Mouse (Mus musculus) hindbrain, embryonic 16.5 days (tissue): Measurements from ENCODE around the gene Rasgrp2. TPM values are rescaled to one million over a fixed set of nuclear protein-coding genes. Genes with fewer than 3 reads are reported as not detected.

Experiments used
- ATAC-seq: fragments of 200-750 bp; cut with Nextera tagmentation; 2 replicates; pipeline ENCODE4 v1.8.0; 2017; ENCODE audit warnings: moderate TSS enrichment, moderate library complexity
- H3K27ac ChIP-seq: fragments of 300-500 bp; sonication (generic); 2 replicates; pipeline ENCODE4 v1.5.1; 2014; ENCODE audit warnings: low read depth, mild to moderate bottlenecking, control low read depth, low read length, moderate library complexity
- H3K27me3 ChIP-seq: fragments of 300-500 bp; sonication (generic); replicated peaks from 2 replicates; pipeline ENCODE4 v1.6.1; 2014; ENCODE audit warnings: low read length; ENCODE audit not compliant: control insufficient read depth, insufficient read depth
- H3K36me3 ChIP-seq: fragments of 300-500 bp; sonication (generic); 2 replicates; pipeline ENCODE4 v1.6.1; 2014; ENCODE audit warnings: mild to moderate bottlenecking, low read length, moderate library complexity, mixed read lengths; ENCODE audit not compliant: control insufficient read depth, insufficient read depth
- H3K4me1 ChIP-seq: fragments of 300-500 bp; sonication (generic); 2 replicates; pipeline ENCODE4 v1.6.1; 2014; ENCODE audit warnings: low read depth, low read length; ENCODE audit not compliant: control insufficient read depth, insufficient read depth
- H3K4me2 ChIP-seq: fragments of 300-500 bp; sonication (generic); 2 replicates; pipeline ENCODE4 v1.6.1; 2014; ENCODE audit warnings: mild to moderate bottlenecking, low read length, control low read depth, moderate library complexity
- H3K4me3 ChIP-seq: fragments of 300-500 bp; sonication (generic); 2 replicates; pipeline ENCODE4 v1.5.1; 2014; ENCODE audit warnings: mild to moderate bottlenecking, low read length, control low read depth, moderate library complexity
- H3K9ac ChIP-seq: fragments of 300-500 bp; sonication (generic); 2 replicates; pipeline ENCODE4 v1.6.1; 2014; ENCODE audit warnings: low read depth, mild to moderate bottlenecking, control low read depth, low read length, moderate library complexity
- H3K9me3 ChIP-seq: fragments of 300-500 bp; sonication (generic); 2 replicates; pipeline ENCODE4 v1.6.1; 2014; ENCODE audit warnings: mild to moderate bottlenecking, low read length, moderate library complexity; ENCODE audit not compliant: control insufficient read depth
- WGBS: fragments of 180-500 bp; shearing (Covaris S2); extraction: QIAGEN DNeasy Blood & Tissue Kit; methylation state at CpG from one replicate; pipeline ENCODE4 v1.1.7; 2014; 5-methylcytosine and 5-hydroxymethylcytosine counted together
- polyA plus RNA-seq: library from polyadenylated mRNA; unstranded; fragments of >200 nt; fragmentation: Nextera tagmentation; extraction: Ambion mirVana; gene quantifications from 2 replicates; pipeline ENCODE4 v1.2.1, GENCODE M21; 2015

Rasgrp2 gene
- polyA plus RNA-seq, 1 experiment from 2014 or later, result 232 TPM

- Histone ChIP-seq H3K27me3 (no peaks in the 10 kb centered on the region), H3K4me2 (no peak overlapping the region), H3K36me3 (peaks cover 3% of the 10 kb centered on the region; the same call in 1 of the 2 replicates), H3K4me3 (no peak overlapping the region), H3K9ac (no peak overlapping the region), H3K9me3 (no peaks in the 10 kb centered on the region), H3K27ac (no peak overlapping the region), H3K4me1 (no peaks in the 10 kb centered on the region)
- whole genome bisulfite sequencing, result 75% methylated on average over 5 of the region's 5 CpGs
- ATAC-seq, result no peak
Measured at GRCm38 (mm10) chr19:6409176-6409575, 10.0 kb downstream of the Rasgrp2 start.

GRCm38 (mm10) chr19:6409936-6410335, 10.8 kb downstream of the Rasgrp2 start:
- 87% methylated on average over 5 of the region's 5 CpGs for WGBS
- H3K27me3 ChIP-seq, result no peaks in the 10 kb centered on the region
- ATAC-seq, result no peak

GRCm38 (mm10) chr19:6412798-6413197, 13.7 kb downstream of the Rasgrp2 start:
- no peak for ATAC-seq
- Histone ChIP-seq H3K9me3 (no peaks in the 10 kb centered on the region), H3K4me2 (no peak overlapping the region), H3K27me3 (no peaks in the 10 kb centered on the region), H3K4me1 (peaks cover 28% of the 10 kb centered on the region), H3K9ac (no peak overlapping the region), H3K27ac (no peak overlapping the region), H3K36me3 (no peaks in the 10 kb centered on the region; the same call in 1 of the 2 replicates), H3K4me3 (no peak overlapping the region)
- 75% methylated on average over 14 of the region's 14 CpGs for WGBS

More at GRCm38 (mm10) chr19:6409936-6410335, 10.8 kb downstream of the Rasgrp2 start:
- H3K9me3 ChIP-seq, result no peaks in the 10 kb centered on the region
- H3K9ac ChIP-seq, result no peak overlapping the region
- no peak overlapping the region for H3K4me2 ChIP-seq
- no peaks in the 10 kb centered on the region; the same call in 1 of the 2 replicates for H3K4me1 ChIP-seq
- H3K36me3 ChIP-seq, result peaks cover 3% of the 10 kb centered on the region; the same call in 1 of the 2 replicates
- H3K4me3 ChIP-seq, result no peak overlapping the region
- no peak overlapping the region for H3K27ac ChIP-seq

- Histone ChIP-seq H3K4me1 (peaks cover 34% of the 10 kb centered on the region), H3K27me3 (no peaks in the 10 kb centered on the region), H3K4me2 (no peak overlapping the region), H3K36me3 (no peaks in the 10 kb centered on the region), H3K9me3 (no peaks in the 10 kb centered on the region), H3K9ac (peak overlapping the region; percentile 28), H3K4me3 (no peak overlapping the region), H3K27ac (peak overlapping the region; percentile 77)
- WGBS, result 34% methylated on average over 6 of the region's 6 CpGs
- ATAC-seq, result no peak
Measured at GRCm38 (mm10) chr19:6415454-6415853, 16.3 kb downstream of the Rasgrp2 start.

GRCm38 (mm10) chr19:6416124-6416770, 17.1 kb downstream of the Rasgrp2 start:
- Histone ChIP-seq H3K4me2 (peak overlapping the region; percentile 11; the same call in 1 of the 2 replicates), H3K4me1 (peaks cover 42% of the 10 kb centered on the region), H3K27me3 (no peaks in the 10 kb centered on the region), H3K27ac (peak overlapping the region; percentile 77), H3K9me3 (no peaks in the 10 kb centered on the region), H3K9ac (peak overlapping the region; percentile 48), H3K36me3 (no peaks in the 10 kb centered on the region), H3K4me3 (no peak overlapping the region)
- WGBS, result 2% methylated on average over 9 of the region's 9 CpGs
- 0 out of 2 replicates have a peak, but pooled peaks have one; percentile 3 for ATAC-seq

- Histone ChIP-seq H3K27ac (peak overlapping the region; percentile 95), H3K4me2 (peak overlapping the region; percentile 92; the same call in 1 of the 2 replicates), H3K36me3 (no peaks in the 10 kb centered on the region), H3K4me3 (no peak overlapping the region), H3K27me3 (no peaks in the 10 kb centered on the region), H3K4me1 (peaks cover 50% of the 10 kb centered on the region), H3K9ac (0 out of 2 replicates have a peak overlapping the region, but pooled peaks have one; percentile 48), H3K9me3 (no peaks in the 10 kb centered on the region)
- ATAC-seq, result no peak
- WGBS, result 60% methylated on average over 11 of the region's 12 CpGs
Measured at GRCm38 (mm10) chr19:6416894-6417761, 18.0 kb downstream of the Rasgrp2 start.

- peak within 1 kb of the TSS; percentile 92 for H3K4me2 ChIP-seq
- whole genome bisulfite sequencing, result 1% methylated on average over 42 of the region's 46 CpGs
- peaks cover 62% of the 10 kb centered on the region for H3K4me1 ChIP-seq
- H3K9ac ChIP-seq, result peak within 1 kb of the TSS; percentile 86
- H3K36me3 ChIP-seq, result no peaks in the 10 kb centered on the region
- peak; percentile 94 for ATAC-seq
- peak within 1 kb of the TSS; percentile 70 for H3K4me3 ChIP-seq
- H3K27me3 ChIP-seq, result no peaks in the 10 kb centered on the region
- H3K9me3 ChIP-seq, result no peaks in the 10 kb centered on the region
- H3K27ac ChIP-seq, result peak within 1 kb of the TSS; percentile 95
Measured at GRCm38 (mm10) chr19:6418233-6418879, 19.2 kb downstream of the Rasgrp2 start, which contains the start of gene Nrxn2. Nrxn2 (plus strand) TSS chr19:6418731.

GRCm38 (mm10) chr19:6418984-6419692, 20.0 kb downstream of the Rasgrp2 start:
- 3% methylated on average over 19 of the region's 23 CpGs for WGBS

More at GRCm38 (mm10) chr19:6418984-6419692, 20.0 kb downstream of the Rasgrp2 start:
- Histone ChIP-seq H3K9ac (peak overlapping the region; percentile 86), H3K4me1 (peaks cover 70% of the 10 kb centered on the region), H3K27ac (peak overlapping the region; percentile 94), H3K9me3 (no peaks in the 10 kb centered on the region), H3K36me3 (no peaks in the 10 kb centered on the region), H3K4me3 (peak overlapping the region; percentile 70), H3K27me3 (no peaks in the 10 kb centered on the region), H3K4me2 (peak overlapping the region; percentile 92)
- peak; percentile 4 for ATAC-seq
